Mouse (Mus musculus) frontal cortex, postnatal 36 days (tissue): ENCODE measurements around the gene Bcl2l1.

Experiments used
- DNase-seq, 2 experiments: peaks; one replicate each; pipeline ENCODE4 v3.0.0; 2022; ENCODE audit warnings: low spot score in 2 of 2

The Bcl2l1 gene

DNA sequence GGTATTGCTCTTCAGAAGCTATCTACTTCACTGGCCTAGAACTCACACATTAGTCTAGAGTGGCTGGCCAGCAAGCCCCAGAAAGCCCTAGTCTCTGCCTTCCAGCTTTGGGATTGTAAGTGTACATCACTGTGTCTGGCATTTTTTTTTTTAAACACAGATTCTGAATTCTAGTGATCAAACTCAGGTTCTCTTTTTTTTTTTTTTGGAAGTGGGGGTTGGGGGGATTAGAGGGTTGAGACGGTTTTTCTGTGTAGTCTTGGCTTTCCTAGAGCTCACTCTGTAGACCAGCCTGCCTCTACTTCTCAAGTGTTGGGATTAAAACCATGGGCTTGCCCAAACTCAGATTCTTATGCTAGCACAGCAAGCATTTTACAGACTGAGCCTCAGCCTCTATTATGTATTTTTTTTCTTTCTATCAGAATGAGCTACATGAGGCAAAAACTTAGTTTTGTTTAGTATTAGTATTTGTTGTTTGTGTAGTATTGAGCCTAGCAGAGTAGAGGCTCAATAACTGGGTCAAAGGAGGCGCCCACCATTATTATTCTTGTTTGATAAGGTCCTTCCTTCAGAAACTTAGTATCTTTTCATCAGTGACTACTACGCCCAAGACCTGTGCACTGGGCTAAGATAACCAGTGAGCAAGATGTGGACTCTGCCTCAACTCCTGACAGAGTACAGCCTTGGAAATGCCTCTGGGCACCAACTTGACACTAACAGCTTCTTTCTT is 6.9 kb downstream of the Bcl2l1 start:
- no peak for DNase-seq

DNA sequence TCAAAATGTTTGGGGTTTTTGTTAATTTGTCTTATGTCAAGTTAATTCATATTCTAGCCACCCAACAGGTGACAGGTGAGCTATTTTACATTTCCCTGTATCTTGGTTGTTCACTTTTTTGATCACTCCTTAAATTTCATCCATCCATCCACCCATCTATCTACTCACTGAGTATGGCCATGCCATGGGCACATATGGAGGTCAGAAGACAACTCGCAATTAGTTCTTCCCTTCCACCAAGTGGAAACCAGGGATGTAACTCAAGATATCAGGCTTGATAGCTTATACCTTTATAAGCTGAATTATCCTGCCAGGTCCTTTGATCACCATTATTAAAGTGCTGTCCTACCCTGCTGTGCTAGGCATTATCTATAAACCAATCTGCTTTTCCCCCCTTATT is 7.8 kb downstream of the Bcl2l1 start:
- no peak for DNase-seq

DNA sequence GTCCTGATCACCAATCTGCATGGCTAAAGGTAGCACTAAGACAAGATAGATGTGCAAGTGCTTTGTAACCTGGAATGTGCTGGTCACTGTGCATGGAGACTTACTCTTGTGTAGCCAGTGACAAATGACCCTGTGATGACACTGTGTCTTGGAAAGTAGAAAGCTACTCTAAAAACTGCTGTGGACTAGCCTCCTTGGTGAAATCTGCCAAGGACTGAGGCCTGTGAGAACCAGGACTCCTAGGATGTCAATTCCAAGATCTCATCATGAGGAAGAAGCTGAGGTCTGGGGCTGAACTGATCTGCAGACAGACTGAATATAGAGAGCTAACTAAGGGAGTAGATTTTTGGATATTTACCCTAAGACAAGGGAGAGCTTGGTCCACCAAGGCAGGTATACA is 10.0 kb downstream of the Bcl2l1 start:
- DNase-seq: no peak

DNA sequence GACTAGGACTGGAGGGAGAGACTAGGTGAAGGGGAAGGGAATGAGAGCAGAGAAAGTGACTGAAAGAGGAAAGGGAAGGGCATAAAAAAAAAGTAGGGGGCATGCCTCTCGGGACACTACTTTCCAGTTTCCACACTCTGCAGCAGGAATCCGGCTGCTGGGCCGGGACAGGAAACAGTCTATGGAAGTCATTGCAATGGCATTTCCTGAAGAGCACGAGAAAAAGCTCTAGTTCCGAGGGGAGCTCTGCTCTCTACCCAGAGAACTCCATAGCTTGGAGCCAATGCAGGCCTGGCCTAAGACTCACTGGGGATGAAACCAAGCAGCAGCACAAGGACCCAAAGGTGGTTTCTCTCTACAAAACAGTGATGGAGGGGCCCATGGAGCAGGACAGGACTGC is 10.5 kb downstream of the Bcl2l1 start:
- DNase-seq: no peak

DNA sequence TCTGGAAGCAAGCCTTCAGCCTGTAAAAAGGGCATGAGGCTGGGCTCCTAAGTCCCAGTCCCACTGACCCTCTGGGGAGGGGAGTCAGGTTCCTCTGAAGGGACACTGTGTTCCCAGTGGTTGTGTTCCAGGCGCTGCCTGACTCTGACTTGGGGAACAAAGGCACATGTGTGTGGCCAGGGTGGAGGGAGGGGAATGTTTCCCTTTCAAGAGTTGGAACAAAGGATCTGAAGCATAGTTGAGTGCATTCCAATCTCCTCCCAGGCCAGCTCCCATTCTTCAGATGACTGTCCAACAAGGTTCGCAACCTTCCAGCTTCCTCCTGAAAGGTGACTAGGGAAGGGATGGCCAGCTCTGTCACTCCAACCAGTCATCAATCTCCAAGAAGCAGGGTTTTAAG is 11.2 kb downstream of the Bcl2l1 start:
- no peak for DNase-seq

DNA sequence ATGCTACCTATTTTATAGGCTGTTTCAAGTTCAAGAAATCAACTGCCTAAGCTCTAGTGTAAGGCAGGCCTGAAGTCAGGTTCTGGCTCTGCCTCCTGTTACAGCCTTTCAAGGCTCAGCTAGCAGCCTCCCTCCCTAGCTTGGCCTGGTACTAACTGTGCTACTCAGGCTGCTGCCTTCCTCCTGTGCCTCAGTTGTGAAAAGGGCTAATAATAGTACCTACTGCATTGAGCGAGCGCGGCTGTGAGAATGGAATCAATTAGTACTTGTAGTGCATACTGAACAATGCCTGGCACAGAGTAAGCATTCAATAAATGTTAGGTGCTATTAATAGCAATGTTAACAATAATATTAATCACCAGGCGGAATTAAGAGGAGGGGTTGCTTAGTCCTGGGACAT is 11.6 kb downstream of the Bcl2l1 start:
- no peak for DNase-seq

DNA sequence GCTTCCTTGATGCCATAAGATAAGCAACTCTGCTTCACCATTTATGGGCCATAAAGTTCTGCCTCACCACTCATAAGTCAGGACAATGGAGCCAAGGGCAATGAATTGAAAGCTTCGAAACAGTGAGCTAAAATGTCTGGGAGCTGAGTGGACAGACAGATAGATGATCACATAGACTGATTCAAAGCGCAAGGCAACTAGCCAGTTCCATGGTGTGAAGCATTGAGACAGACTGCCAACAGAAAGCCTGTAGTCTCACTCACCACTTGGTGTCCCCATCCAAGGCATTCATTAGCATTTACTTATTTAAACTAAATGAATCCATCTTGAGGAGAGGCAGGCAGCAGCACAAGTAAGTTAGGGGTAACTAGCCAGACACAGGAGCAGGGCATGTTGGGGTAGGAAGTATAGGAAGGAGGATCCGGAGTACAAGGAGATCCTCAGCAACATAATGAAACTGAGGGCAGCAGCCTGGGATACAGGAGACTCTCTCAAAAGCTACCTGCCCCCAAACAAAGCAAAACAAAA is 12.4 kb downstream of the Bcl2l1 start:
- no peak for DNase-seq

DNA sequence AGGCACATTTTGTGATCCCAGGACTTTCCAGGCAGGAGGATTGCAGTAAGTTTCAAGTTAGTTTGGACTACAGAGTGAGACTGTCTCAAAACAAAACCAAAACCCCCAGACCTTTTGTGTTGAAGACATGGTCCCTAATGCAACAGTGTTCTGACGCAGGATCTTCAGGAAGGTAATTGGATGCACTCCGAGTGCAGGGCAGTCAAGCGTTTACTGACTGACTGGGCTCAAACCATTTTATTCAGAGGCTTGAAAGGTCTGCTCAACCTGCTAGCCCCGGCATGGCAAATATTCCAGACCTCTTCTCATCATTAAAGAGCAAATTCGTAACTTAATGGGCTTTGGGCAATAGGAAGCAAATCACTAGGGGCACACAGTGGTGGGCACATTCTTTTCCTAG is 12.8 kb downstream of the Bcl2l1 start:
- no peak for DNase-seq

DNA sequence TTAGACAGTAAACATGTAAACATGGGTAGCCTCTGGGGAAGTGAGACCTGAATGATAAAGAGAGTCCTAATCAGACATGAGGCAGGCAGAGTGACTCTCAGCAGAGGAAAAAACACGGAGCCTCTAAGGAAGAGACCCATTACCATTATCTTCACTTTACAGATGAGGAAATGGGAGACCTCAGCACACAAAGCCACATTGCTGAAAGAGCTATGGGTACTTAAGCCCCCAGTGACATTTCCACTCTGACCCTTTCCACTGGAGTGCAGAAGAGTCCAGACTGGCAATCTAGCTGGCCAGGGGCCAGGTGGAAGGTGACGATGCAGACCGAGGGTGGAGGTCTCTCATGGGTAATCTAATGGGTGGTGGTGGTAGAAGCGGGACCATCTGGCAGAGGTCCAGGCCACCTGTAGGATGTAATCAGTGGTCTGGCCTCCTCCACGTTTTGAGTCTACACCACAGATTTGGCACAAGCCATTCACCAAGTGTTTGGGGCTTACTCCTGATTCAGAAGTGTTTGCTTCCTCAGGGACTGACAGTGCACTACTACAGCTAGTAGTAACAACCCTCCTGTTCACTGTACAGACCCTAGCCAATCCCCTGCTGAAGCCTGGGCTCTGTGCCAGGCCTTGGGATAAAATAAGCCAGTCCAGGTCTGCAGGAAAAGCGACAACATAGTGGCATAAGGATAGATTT is 13.8 kb downstream of the Bcl2l1 start:
- no peak for DNase-seq

DNA sequence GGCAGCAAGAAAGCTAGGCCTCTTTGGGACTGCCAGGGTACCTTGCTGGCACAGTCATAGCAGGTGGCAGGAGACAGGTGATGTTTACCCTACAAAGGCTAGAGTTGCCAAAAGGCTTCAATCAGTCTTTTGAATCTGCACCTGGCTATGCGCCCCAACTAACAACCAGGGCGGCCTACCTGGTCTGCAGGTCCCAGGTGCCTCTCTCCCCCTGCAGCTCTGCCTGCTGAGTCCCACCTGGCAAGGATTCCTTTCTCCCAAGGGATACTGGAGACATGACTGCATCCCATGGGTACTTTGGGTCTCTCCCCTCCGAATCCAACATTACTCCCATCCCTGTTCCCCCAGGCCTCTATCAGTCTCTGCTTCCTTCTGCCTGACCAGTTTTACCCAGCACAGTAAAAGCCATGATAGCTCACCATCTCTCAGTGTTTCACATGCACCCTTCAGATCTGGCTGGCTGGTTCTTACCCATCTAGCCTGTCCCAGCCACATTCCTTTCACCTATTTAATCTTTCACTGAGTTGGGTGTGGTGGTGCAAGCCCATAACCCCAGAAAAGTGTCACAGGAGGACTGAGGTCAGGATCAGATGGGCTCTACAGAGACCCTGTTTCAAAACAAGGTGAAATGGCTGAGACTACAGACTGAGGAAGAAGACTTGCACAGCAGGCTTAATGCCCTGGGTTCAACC is 14.7 kb downstream of the Bcl2l1 start:
- DNase-seq: no peak

DNA sequence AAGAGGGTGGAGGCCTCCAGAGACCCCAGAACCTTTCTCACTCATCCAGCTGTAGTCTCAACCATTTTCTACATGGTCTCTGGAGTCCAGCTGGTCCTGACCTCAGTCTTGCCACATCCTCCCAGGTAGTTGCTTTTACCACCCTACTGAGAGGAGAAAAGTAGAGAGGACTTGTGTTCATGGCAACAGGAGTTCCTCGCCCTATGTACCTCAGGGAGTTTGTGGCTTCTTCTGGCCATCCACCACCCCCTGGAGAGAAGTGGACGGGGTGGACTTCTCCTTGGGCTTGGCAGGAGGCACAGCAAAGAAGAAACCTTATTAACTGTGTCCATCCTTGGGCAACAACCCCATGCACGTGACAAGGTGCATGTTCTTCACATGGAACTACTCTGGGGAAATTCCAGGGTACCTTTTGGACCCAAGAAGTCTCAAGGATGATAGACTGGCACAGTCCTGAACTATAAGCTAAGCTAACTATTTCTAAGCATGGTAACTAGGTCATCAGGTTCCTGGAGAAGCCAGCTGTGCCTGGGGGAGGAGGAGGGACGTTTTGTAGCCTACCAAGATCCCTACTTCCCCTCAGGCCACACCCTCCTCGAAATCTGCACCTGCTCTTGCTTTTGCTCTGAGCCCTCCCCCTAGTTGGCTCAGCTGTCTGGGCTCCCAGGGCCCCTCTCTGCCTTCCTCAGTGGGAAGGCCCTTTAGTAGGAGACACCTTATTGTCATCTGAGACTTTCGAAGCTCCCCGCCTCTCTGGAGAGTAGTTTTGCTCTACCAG is 15.5 kb downstream of the Bcl2l1 start:
- DNase-seq: no peak

DNA sequence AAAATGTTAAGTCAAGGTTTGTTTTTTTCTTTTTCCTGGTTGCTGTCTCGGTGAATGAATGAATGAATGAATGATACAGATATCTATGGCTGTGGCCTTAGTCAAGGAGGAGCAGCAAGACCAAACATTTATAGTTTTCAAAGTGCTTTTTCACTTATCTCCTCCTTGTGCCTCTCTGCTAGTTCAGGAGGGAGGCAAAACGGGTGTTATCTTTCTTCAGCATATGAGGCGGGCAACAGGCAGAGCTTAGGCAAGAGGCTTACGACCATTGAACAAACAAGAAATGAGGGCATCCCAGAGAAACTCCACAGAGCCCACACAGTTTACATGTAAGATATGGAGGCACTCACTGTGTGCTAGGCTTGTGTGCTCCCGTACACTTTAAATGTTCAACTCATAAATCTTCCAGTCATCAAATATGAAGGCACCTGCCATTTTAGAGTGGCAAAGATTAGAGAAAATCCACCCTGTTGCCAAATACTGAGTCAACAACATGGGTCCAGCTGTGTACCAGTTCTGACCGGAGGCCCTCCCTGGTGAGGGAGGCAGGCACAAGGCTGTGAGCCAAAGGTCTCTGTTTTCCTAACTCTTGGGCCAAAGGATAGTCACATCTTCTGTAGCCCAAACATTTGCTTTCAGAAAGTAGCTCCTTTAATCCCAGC is 17.2 kb downstream of the Bcl2l1 start:
- DNase-seq: no peak

DNA sequence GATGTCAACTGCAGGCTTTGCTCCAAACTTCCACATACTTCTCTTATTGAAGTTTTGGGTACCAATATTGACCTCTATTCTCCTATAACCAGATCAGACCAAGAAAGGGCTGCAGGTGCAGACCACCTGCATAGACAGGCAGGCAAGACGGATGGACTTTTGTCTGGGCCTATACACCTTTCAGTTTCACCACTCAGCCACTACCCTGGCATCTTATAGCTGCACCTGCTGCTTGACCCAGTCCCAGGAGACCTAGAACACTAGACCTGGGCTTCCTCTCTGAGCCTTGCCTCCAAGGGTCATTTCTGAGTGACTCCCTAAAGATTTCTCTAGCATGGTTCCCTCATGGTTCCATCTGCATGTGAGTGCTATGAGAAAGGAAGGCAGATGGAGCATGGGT is 18.3 kb downstream of the Bcl2l1 start:
- no peak for DNase-seq

DNA sequence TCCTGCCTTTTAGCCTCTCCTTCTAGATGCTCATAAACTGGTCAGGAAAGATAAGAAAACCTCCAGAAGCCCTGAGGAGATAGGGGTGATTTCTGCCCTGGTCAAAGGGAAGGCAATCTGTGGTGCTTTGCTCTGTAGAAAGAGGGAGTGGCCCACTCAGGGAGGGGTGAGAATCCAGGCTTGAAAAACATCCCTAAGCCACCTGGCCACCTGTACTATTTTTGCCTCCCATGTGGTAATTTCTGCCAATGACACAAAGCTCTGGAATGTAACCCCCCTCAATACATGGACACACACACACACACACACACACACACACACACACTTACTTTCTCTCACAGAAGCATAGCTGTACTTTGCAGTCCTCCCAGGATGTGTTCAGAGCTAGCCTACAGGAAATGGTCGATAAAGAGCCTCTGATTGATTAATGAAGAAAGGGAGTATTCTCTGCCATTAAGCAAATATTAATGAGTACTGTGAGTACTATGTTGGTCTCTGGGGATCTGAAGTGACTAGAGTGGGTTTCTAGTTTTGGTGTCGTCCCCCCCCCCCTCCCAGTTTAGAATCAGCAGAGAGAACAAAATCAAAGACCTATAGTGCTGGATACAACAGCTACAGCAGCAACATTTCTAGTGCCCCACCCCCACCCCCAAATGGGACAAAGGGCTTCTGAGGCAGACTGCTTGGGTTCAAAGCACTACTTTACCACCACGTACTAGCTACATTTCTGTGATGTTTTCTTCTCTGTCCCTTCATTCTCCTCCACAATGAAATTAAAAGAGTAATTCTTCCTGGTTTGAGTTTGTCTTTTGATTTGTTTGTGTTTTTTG is 20.0 kb downstream of the Bcl2l1 start:
- DNase-seq: no peak

DNA sequence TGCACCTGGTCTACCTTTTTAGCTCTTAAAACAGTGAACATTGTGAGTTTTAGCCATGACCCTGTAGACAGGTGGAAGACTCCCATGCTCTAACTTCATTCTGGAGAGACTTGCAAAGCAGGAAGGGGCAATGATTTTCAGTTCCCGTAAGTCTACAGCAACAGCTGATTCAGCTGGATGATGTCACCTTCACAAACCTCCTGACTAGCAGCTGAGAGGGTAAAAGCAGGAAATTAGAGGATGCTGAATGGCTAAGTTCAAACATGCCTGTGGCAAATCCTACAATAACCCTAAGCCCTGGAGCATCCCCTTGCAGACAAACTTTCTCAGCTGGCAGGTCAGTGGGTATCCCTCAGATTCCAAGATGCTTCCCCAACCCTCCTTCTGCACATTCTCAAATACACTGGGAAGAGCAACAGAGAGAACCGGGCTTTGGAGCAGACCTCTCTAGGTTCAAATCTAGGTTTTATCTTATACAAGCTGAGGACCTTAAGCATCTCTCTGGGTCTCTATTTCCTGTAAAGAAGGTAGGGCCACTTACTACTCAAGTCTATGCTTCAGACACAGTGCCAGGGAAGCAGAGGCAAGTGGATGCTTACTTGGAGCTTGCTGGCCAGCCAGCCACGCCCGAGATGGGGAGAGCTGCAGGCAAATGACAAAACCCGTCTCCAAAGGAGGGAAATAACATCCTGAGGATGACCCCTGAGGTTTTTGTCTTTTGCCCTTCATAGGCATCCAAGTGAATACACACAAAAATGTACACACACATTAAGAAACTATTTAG is 21.2 kb downstream of the Bcl2l1 start:
- no peak for DNase-seq

DNA sequence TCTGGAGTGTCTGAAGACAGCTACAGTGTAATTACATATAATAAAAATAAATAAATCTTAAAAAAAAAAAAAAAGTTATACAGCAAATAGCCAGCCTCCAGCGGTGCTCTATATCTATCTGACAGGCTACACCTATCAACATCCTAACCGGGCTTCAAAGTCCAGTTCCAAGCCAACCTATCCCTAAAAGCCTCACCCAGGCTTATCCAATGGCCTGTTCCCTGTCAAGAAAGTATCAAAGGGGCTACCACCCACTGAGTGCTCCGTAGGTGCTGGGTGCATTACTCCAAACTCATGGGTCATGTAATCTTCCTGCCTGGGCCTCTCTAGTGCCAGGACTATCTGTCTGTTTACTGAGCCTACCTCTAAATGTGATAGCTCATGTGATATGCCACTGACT is 23.4 kb downstream of the Bcl2l1 start:
- DNase-seq: no peak

DNA sequence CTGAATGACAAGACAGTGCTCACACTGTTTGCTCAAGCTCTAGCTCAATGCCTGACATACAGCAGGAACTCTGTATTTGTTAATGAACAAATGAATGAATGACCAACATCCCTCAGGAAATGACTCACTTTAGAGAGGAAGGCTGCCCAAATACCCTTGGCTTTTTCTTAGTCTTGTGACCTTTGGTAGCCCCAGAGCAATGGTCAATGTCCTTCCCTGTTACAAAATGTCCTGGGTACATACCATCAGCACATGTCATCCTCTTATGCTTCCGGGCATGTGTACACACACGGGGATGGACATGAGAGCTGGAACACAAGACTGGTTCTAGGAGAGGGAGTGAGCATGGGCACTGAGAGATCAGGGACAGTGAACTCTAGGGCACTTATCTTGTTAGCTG is 25.5 kb downstream of the Bcl2l1 start:
- DNase-seq: no peak

DNA sequence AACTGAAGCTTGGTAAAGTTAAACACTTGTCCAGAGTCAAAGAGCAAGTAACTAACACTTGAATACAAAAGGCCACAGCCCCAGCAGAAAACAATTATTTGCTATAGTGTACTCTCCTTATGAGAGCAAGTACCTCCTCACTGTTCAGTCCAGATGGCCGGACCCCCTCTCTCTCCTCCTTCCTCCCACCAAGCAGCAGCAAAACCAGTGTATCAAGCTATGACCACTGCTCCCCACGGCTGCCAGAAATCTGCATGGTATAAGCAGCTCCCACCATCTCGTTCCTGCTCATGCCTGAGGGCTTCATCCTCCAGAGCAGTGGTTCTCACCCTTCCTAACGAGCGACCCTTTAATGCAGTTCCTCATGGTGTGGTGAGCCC is 26.4 kb downstream of the Bcl2l1 start:
- no peak for DNase-seq

DNA sequence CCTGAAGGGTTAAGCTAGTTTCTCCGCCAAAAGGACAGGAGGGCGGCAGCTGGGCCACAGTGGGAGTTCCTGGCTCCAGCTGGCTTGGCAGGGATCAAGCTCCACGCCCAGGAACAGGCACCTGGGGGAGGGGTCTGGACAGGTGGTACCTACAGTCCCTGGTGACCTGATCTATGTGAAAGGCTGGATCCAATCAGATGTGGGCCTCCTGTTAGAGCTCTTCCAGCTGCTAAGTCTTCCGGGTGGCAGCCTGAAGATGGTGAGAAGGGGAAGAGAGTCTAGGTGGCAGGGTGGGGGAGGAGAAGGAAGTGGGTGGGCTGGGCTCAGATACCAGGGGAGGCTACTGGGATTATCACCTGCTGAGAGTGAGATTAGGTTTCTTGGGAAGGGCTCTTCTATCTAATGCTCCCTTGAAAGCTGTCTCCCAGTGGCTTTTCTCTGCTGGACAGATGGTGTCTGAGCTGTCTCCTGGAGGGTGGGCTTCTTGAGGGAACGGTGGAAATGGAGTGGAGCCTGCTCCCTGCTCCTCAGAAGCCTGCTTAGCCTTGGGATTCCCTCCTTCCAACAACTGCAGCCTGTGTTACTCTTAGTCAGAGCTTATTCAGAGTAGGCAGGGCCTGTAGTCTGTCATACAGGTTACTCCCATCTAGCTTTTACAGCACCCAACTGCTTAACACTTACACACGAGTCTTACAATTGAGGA is 27.0 kb downstream of the Bcl2l1 start:
- no peak for DNase-seq
